In the genomic region with DNA sequence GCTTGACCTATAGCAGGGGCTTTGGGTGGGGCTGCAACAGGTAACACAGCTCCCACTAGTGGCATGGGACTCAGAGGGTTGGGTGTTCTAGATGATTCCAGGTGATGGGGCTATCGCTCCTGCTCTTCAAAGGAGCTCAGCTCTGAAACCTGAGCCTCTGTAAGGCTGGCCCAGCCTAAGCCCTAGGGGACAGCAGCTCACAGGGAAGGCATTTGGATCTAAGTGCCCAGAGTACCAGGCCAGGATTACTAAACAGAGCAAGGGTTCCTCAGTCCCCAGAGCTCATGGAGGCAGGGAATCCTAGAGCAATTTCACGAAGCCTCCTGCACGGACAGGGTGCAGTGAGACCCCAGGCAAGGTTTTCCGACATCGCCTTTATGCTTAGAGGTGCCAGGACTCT, we compare ENCODE assay signal across 9 mouse cellular contexts. TPM values are rescaled to one million over a fixed set of nuclear protein-coding genes. Genes with fewer than 3 reads are reported as not detected.
DNase-seq lines count a peak whose midpoint lies in the region; ATAC-seq and TF ChIP-seq lines count a peak whose summit lies in the region.
"Had no signal": no experiment of that assay in that cellular context is flagged by ENCODE, and none has a peak within 500 bp of the region (broad histone marks: within the 10 kb centered on the region; RNA-seq: fewer than 3 reads in every experiment).

No protein-coding gene starts in this region.

- WGBS in kidney, embryonic 14.5 days: 78% methylated on average over 5 of the region's 5 CpGs
- 78% methylated on average over 5 of the region's 5 CpGs for WGBS in embryonic facial prominence, embryonic 10.5 days
- WGBS in liver, embryonic 12.5 days (ENCODE audit: insufficient replicate concordance): 68% methylated on average over 5 of the region's 5 CpGs

- in situ Hi-C loops in ES-E14 (cut with MboI; ENCODE audit: low sequenced_read_pairs in 2 of 2, unreplicated experiment in 2 of 2): no loop called here

- ATAC-seq in kidney, embryonic 14.5 days (ENCODE audit: low FRiP score, low TSS enrichment): no peak
- ATAC-seq in liver, embryonic 12.5 days: no peak

- H3K27me3 ChIP-seq in kidney, embryonic 14.5 days (ENCODE audit: control insufficient read depth, insufficient read depth, low read length): no peaks in the 10 kb centered on the region
- H3K27me3 ChIP-seq in embryonic facial prominence, embryonic 10.5 days (replicated peaks; ENCODE audit: low read depth, poor library complexity, severe bottlenecking): no peaks in the 10 kb centered on the region
- H3K27me3 ChIP-seq in liver, embryonic 12.5 days (replicated peaks): no peaks in the 10 kb centered on the region

- no peaks in the 10 kb centered on the region for H3K36me3 ChIP-seq in kidney, embryonic 14.5 days (ENCODE audit: control insufficient read depth, insufficient read depth, low read length)
- no peaks in the 10 kb centered on the region for H3K36me3 ChIP-seq in ES-E14 (ENCODE audit: control insufficient read depth, insufficient read depth, low read length, poor library complexity, severe bottlenecking)
- H3K36me3 ChIP-seq in embryonic facial prominence, embryonic 10.5 days (replicated peaks): no peaks in the 10 kb centered on the region
- H3K36me3 ChIP-seq in liver, embryonic 12.5 days: no peaks in the 10 kb centered on the region

- DNase-seq in kidney, adult 11 months: no peak
- DNase-seq in ES-E14 (ENCODE audit: low read depth, low spot score): no peak
- DNase-seq in embryonic facial prominence, embryonic 10.5 days (ENCODE audit: low spot score): peak; percentile 22
- no peak for DNase-seq in left cerebral cortex, adult 18-20 months (ENCODE audit: low spot score in 2 of 2)
- no peak for DNase-seq in spleen, postnatal 10 days (ENCODE audit: low spot score in 2 of 2)

- H3K4me2 ChIP-seq in kidney, embryonic 14.5 days (replicated peaks; ENCODE audit: low read depth, low read length): peak overlapping the region; percentile 26; the same call in 1 of the 2 replicates
- peak overlapping the region; percentile 4; the same call in 1 of the 2 replicates for H3K4me2 ChIP-seq in liver, embryonic 12.5 days

- H3K4me3 ChIP-seq in kidney, embryonic 14.5 days (ENCODE audit: low read length): peak overlapping the region; percentile 14
- peak overlapping the region; percentile 5 to 37; a peak in 3 of 4 replicates for H3K4me3 ChIP-seq in ES-E14 (ENCODE audit: insufficient read depth in 1 of 2, low read depth in 1 of 2, low read length in 2 of 2, poor library complexity in 1 of 2, severe bottlenecking in 1 of 2)
- H3K4me3 ChIP-seq in embryonic facial prominence, embryonic 10.5 days: peak overlapping the region; percentile 14
- H3K4me3 ChIP-seq in liver, embryonic 12.5 days: no peak overlapping the region

- H3K4me1 ChIP-seq in kidney, embryonic 14.5 days (ENCODE audit: control insufficient read depth, insufficient read depth, low read length): peaks cover 21% of the 10 kb centered on the region
- peaks cover 14 to 51% of the 10 kb centered on the region in 2 experiments for H3K4me1 ChIP-seq in ES-E14 (ENCODE audit: control insufficient read depth in 2 of 2, insufficient read depth in 2 of 2, low read length in 2 of 2, poor library complexity in 1 of 2)
- H3K4me1 ChIP-seq in embryonic facial prominence, embryonic 10.5 days: peaks cover 56% of the 10 kb centered on the region
- H3K4me1 ChIP-seq in liver, embryonic 12.5 days: 0 out of 2 replicates have a peak, but pooled peaks cover 5% of the 10 kb centered on the region

- H3K9me3 ChIP-seq in kidney, embryonic 14.5 days (ENCODE audit: control insufficient read depth, low read length): no peaks in the 10 kb centered on the region
- H3K9me3 ChIP-seq in ES-E14 (ENCODE audit: control insufficient read depth, insufficient read depth, low read depth, low read length): no peaks in the 10 kb centered on the region
- no peaks in the 10 kb centered on the region for H3K9me3 ChIP-seq in embryonic facial prominence, embryonic 10.5 days
- H3K9me3 ChIP-seq in liver, embryonic 12.5 days (replicated peaks): no peaks in the 10 kb centered on the region

- H3K27ac ChIP-seq in kidney, embryonic 14.5 days (ENCODE audit: low read depth, low read length): no peak overlapping the region
- peak overlapping the region; percentile 15; the same call in 1 of the 2 replicates for H3K27ac ChIP-seq in ES-E14 (ENCODE audit: insufficient read depth, low read depth, low read length, poor library complexity, severe bottlenecking)
- H3K27ac ChIP-seq in embryonic facial prominence, embryonic 10.5 days (replicated peaks): peak overlapping the region; percentile 72; the same call in 1 of the 2 replicates
- no peak overlapping the region for H3K27ac ChIP-seq in liver, embryonic 12.5 days

- no peak overlapping the region for H3K9ac ChIP-seq in kidney, embryonic 14.5 days (ENCODE audit: low read depth, low read length)
- peak overlapping the region; percentile 42; the same call in 1 of the 2 replicates for H3K9ac ChIP-seq in ES-E14 (ENCODE audit: insufficient read depth, low read depth, low read length, poor library complexity, severe bottlenecking)
- H3K9ac ChIP-seq in liver, embryonic 12.5 days: no peak overlapping the region

TF ChIP-seq in ES-E14, 5 proteins besides CTCF, POLR2A, EP300 and RAD21:
- TF ChIP-seq HCFC1 (IDR thresholded peaks at IDR 0.05; ENCODE audit: borderline replicate concordance, insufficient read depth, low read length) (no peak), MAFK (IDR thresholded peaks at IDR 0.05; ENCODE audit: insufficient read depth, low read depth, low read length) (no peak), CHD2 (IDR thresholded peaks at IDR 0.05; ENCODE audit: low read depth, low read length) (no peak), ZNF384 (IDR thresholded peaks at IDR 0.05; ENCODE audit: low read depth, low read length) (no peak), ZC3H11A (IDR thresholded peaks at IDR 0.05; ENCODE audit: borderline replicate concordance, low read depth, low read length) (no peak)

RNA-seq across cellular contexts. Expression of gene Mmrn2, which starts 0.7 kb away (rescaled TPM):
- 7.9 and 12.1 TPM in 2 replicates for polyA plus RNA-seq in kidney, embryonic 14.5 days (2014; fragmentation: Nextera tagmentation; extraction: Ambion mirVana)
- total RNA-seq in ES-E14 (2012; rRNA removed): 17.4 and 41.2 TPM in 2 replicates
- 6.4 and 7.8 TPM in 2 replicates for polyA plus RNA-seq in embryonic facial prominence, embryonic 10.5 days (2016; fragmentation: Nextera tagmentation; extraction: Ambion mirVana)
- 3.5 and 3.7 TPM in 2 replicates for polyA plus RNA-seq in liver, embryonic 12.5 days (2016; fragmentation: Nextera tagmentation; extraction: Ambion mirVana)
- 1 to 10 TPM; 4.0 to 4.3 TPM for total RNA-seq in left cerebral cortex, adult 18-20 months (2021)

RNA-seq across cellular contexts. Expression of gene Sncg, which starts 1.4 kb away (rescaled TPM):
- polyA plus RNA-seq in kidney, embryonic 14.5 days (2014; fragmentation: Nextera tagmentation; extraction: Ambion mirVana): 7.5 and 10.0 TPM in 2 replicates
- total RNA-seq in ES-E14 (2012; rRNA removed): 2.4 and 3.9 TPM in 2 replicates
- 21.9 and 44.5 TPM in 2 replicates for polyA plus RNA-seq in embryonic facial prominence, embryonic 10.5 days (2016; fragmentation: Nextera tagmentation; extraction: Ambion mirVana)
- 0.49 and 0.57 TPM in 2 replicates for polyA plus RNA-seq in liver, embryonic 12.5 days (2016; fragmentation: Nextera tagmentation; extraction: Ambion mirVana)
- 1 to 10 TPM; 5.4 to 5.8 TPM for total RNA-seq in left cerebral cortex, adult 18-20 months (2021)

RNA-seq across cellular contexts. Expression of gene Fam25c, which starts 20.7 kb away (rescaled TPM):
- not detected in 2 replicates for polyA plus RNA-seq in kidney, embryonic 14.5 days (2014; fragmentation: Nextera tagmentation; extraction: Ambion mirVana)
- total RNA-seq in ES-E14 (2012; rRNA removed): 97.8 and 145 TPM in 2 replicates
- polyA plus RNA-seq in embryonic facial prominence, embryonic 10.5 days (2016; fragmentation: Nextera tagmentation; extraction: Ambion mirVana): not detected in 2 replicates
- not detected in 2 replicates for polyA plus RNA-seq in liver, embryonic 12.5 days (2016; fragmentation: Nextera tagmentation; extraction: Ambion mirVana)
- total RNA-seq in left cerebral cortex, adult 18-20 months (2021): not detected
- total RNA-seq: layer of hippocampus, adult 8-10 months had no signal
- polyA plus RNA-seq: neural tube, embryonic 11.5 days had no signal

Comparison
In these comparisons a context has a peak if more than half of its experiments do, and no peak if none do; other contexts are left out.
1. H3K27ac ChIP-seq: peak in ES-E14 (single experiment) and embryonic facial prominence, embryonic 10.5 days (single experiment); none in kidney, embryonic 14.5 days (single experiment) and liver, embryonic 12.5 days (single experiment).